Comparison of ENCODE assay signal across 8 mouse cellular contexts in the genomic region with DNA sequence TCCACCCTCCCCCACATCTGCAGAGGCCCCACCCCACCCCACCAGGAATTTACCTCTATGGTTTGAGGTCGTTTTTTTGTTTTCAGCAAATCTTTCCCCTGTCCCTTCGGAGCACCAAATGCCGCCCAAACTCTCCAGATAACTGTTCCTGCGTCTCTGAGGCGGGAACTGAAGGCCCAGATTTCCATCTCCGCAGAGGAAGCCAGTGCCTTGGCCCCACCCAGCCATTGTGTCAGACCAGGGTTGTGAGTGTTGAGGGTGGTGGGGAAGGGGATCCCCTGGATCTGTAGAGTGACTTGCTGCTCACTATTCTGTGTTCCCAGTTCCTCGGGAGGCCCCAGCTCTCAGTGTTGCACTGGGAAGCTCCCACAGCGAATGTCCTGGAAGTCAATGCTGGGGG. TPM values are rescaled to one million over a fixed set of nuclear protein-coding genes. Genes with fewer than 3 reads are reported as not detected.
DNase-seq lines count a peak whose midpoint lies in the region; ATAC-seq lines count a peak whose summit lies in the region.

Gene Arhgef15, minus strand, starts transcription at position 173 of the 400 bp plus-strand sequence.

- H3K27me3 ChIP-seq in neural tube, embryonic 11.5 days (ENCODE audit: control insufficient read depth, insufficient read depth, low read length): peaks cover 17% of the 10 kb centered on the region
- peaks cover 27% of the 10 kb centered on the region for H3K27me3 ChIP-seq in heart, embryonic 11.5 days (ENCODE audit: control insufficient read depth, insufficient read depth, low read length)
- H3K27me3 ChIP-seq in midbrain, embryonic 11.5 days (ENCODE audit: control insufficient read depth, insufficient read depth, low read length): peaks cover 24% of the 10 kb centered on the region

- no peak within 1 kb of the TSS for H3K4me2 ChIP-seq in neural tube, embryonic 11.5 days (ENCODE audit: low read depth)
- H3K4me2 ChIP-seq in heart, embryonic 11.5 days: peak within 1 kb of the TSS; percentile 83
- no peak within 1 kb of the TSS for H3K4me2 ChIP-seq in midbrain, embryonic 11.5 days

- DNase-seq in neural tube, embryonic 11.5 days (ENCODE audit: low spot score): no peak
- DNase-seq in neural tube, embryonic 10.5 days (ENCODE audit: extremely low spot score, low spot score): no peak
- DNase-seq in left cerebral cortex, postnatal 10 days (ENCODE audit: extremely low spot score in 1 of 2, low spot score in 2 of 2): no peak
- peak; percentile 79 for DNase-seq in midbrain, embryonic 11.5 days (ENCODE audit: low spot score, missing footprints)
- no peak for DNase-seq in spleen, postnatal 10 days (ENCODE audit: low spot score in 2 of 2)
- no peak for DNase-seq in c-Kit-positive CD71-positive TER-119-positive erythroid progenitor cells, embryonic 14.5 days (ENCODE audit: low spot score)
- no peak for DNase-seq in thymus, postnatal 4 days

- no peaks in the 10 kb centered on the region for H3K4me1 ChIP-seq in neural tube, embryonic 11.5 days (ENCODE audit: control insufficient read depth, insufficient read depth, low read length)
- peaks cover 15% of the 10 kb centered on the region for H3K4me1 ChIP-seq in heart, embryonic 11.5 days (ENCODE audit: control insufficient read depth, insufficient read depth, low read length)
- H3K4me1 ChIP-seq in midbrain, embryonic 11.5 days (ENCODE audit: control insufficient read depth, insufficient read depth, low read length): peaks cover 10% of the 10 kb centered on the region

- no peak within 1 kb of the TSS; the same call in 1 of the 2 replicates for H3K9ac ChIP-seq in neural tube, embryonic 11.5 days (ENCODE audit: low read length)
- peak within 1 kb of the TSS; percentile 58 for H3K9ac ChIP-seq in heart, embryonic 11.5 days (ENCODE audit: low read depth, low read length)
- H3K9ac ChIP-seq in midbrain, embryonic 11.5 days (ENCODE audit: low read length): no peak within 1 kb of the TSS

- no peaks in the 10 kb centered on the region for H3K9me3 ChIP-seq in neural tube, embryonic 11.5 days (ENCODE audit: control insufficient read depth, low read length)
- H3K9me3 ChIP-seq in heart, embryonic 11.5 days (replicated peaks; ENCODE audit: control insufficient read depth, low read length): no peaks in the 10 kb centered on the region
- no peaks in the 10 kb centered on the region for H3K9me3 ChIP-seq in midbrain, embryonic 11.5 days (ENCODE audit: control insufficient read depth, low read length)

- WGBS in neural tube, embryonic 11.5 days: 37% methylated on average over 8 of the region's 8 CpGs
- 34% methylated on average over 8 of the region's 8 CpGs for WGBS in heart, embryonic 11.5 days (ENCODE audit: insufficient replicate concordance)
- WGBS in midbrain, embryonic 11.5 days: 26% methylated on average over 8 of the region's 8 CpGs

- intact Hi-C loops in left cerebral cortex, postnatal 10 days (cut with DNase I): no loop called here

- no peak for ATAC-seq in neural tube, embryonic 11.5 days (ENCODE audit: insufficient read depth, low FRiP score, low TSS enrichment)
- ATAC-seq in heart, embryonic 11.5 days (replicated peaks; ENCODE audit: insufficient number of reproducible peaks, low FRiP score, low TSS enrichment): no peak
- no peak for ATAC-seq in midbrain, embryonic 11.5 days (ENCODE audit: low FRiP score)

- no peaks in the 10 kb centered on the region for H3K36me3 ChIP-seq in neural tube, embryonic 11.5 days (ENCODE audit: control insufficient read depth, insufficient read depth, low read length)
- H3K36me3 ChIP-seq in heart, embryonic 11.5 days (ENCODE audit: control insufficient read depth, insufficient read depth, low read length): no peaks in the 10 kb centered on the region
- H3K36me3 ChIP-seq in midbrain, embryonic 11.5 days (ENCODE audit: control insufficient read depth, insufficient read depth, low read length): no peaks in the 10 kb centered on the region

- 0 out of 2 replicates have a peak within 1 kb of the TSS, but pooled peaks have one; percentile 2 for H3K4me3 ChIP-seq in neural tube, embryonic 11.5 days (ENCODE audit: low read depth, low read length)
- peak within 1 kb of the TSS; percentile 35 for H3K4me3 ChIP-seq in heart, embryonic 11.5 days (ENCODE audit: low read depth, low read length)
- H3K4me3 ChIP-seq in midbrain, embryonic 11.5 days (ENCODE audit: low read depth, low read length): no peak within 1 kb of the TSS

- H3K27ac ChIP-seq in neural tube, embryonic 11.5 days (ENCODE audit: low read depth, low read length): no peak within 1 kb of the TSS
- peak within 1 kb of the TSS; percentile 72 for H3K27ac ChIP-seq in heart, embryonic 11.5 days (ENCODE audit: low read depth, low read length)
- H3K27ac ChIP-seq in midbrain, embryonic 11.5 days (ENCODE audit: low read depth, low read length): no peak within 1 kb of the TSS

RNA-seq across cellular contexts. Expression of gene Arhgef15, which starts in this region (rescaled TPM):
- 6.8 and 6.9 TPM in 2 replicates for polyA plus RNA-seq in neural tube, embryonic 11.5 days (2014; fragmentation: Nextera tagmentation; extraction: Ambion mirVana)
- 9.0 and 12.3 TPM in 2 replicates for polyA plus RNA-seq in heart, embryonic 11.5 days (2014; fragmentation: Nextera tagmentation; extraction: Ambion mirVana)
- 10 to 100 TPM; 21.1 to 25.3 TPM for total RNA-seq in left cerebral cortex, postnatal 10 days (2021)
- polyA plus RNA-seq in midbrain, embryonic 11.5 days (2014; fragmentation: Nextera tagmentation; extraction: Ambion mirVana): 3.7 and 4.2 TPM in 2 replicates
